Mouse (Mus musculus) testis, adult 2 months (tissue): ENCODE measurements at regions not wholly inside any gene's neighbourhood (a gene's known extent, or its start where the extent isn't known, plus 50 kb on each side); places are given as distances from the start of the nearest gene placed in this dataset.

Experiments
- CTCF ChIP-seq: fragments of 200-500 bp; IDR thresholded peaks from 2 replicates; pipeline ENCODE4 v1.5.1; 2012; ENCODE audit warnings: low read depth, mild to moderate bottlenecking, inconsistent platforms, low read length, moderate library complexity; ENCODE audit not compliant: control insufficient read depth, insufficient read depth, insufficient replicate concordance
- POLR2A ChIP-seq: fragments of 200-500 bp; IDR thresholded peaks from 2 replicates; pipeline ENCODE4 v1.6.1; 2012; ENCODE audit warnings: low read depth, mild to moderate bottlenecking, inconsistent platforms, low read length, moderate library complexity; ENCODE audit not compliant: control insufficient read depth

- no peak for TF ChIP-seq CTCF
- TF ChIP-seq POLR2A = no peak
Measured at GRCm38 (mm10) chrX:50583741-50584580, 155.7 kb upstream of the Olfr1324 start.
